Mouse (Mus musculus) neutrophil, adult 5-6 weeks (primary cell): Measurements from ENCODE around the gene Wwox. TPM values are rescaled to one million over a fixed set of nuclear protein-coding genes. Genes with fewer than 3 reads are reported as not detected.

ENCODE experiments used
- ATAC-seq: fragments of 151-379, 151-347 bp; 2 replicates; pipeline ENCODE4 v1.8.0; 2017; ENCODE audit warnings: mild to moderate bottlenecking, moderate TSS enrichment; ENCODE audit not compliant: insufficient number of reproducible peaks, poor library complexity, low FRiP score, severe bottlenecking; ENCODE audit errors: extremely low read depth
- total RNA-seq: library from RNA; stranded (forward); fragments of 200-1000 nt; gene quantifications from 2 replicates; pipeline ENCODE4 v1.2.3, GENCODE M21; 2017

The Wwox gene
- total RNA-seq, 1 experiment from 2014 or later = 7.7 TPM

- ATAC-seq = no peak
Observed at GRCm38 (mm10) chr8:114631087-114631486, 191.6 kb downstream of the Wwox start.

GRCm38 (mm10) chr8:114634151-114634550, 194.7 kb downstream of the Wwox start:
- no peak for ATAC-seq

DNA sequence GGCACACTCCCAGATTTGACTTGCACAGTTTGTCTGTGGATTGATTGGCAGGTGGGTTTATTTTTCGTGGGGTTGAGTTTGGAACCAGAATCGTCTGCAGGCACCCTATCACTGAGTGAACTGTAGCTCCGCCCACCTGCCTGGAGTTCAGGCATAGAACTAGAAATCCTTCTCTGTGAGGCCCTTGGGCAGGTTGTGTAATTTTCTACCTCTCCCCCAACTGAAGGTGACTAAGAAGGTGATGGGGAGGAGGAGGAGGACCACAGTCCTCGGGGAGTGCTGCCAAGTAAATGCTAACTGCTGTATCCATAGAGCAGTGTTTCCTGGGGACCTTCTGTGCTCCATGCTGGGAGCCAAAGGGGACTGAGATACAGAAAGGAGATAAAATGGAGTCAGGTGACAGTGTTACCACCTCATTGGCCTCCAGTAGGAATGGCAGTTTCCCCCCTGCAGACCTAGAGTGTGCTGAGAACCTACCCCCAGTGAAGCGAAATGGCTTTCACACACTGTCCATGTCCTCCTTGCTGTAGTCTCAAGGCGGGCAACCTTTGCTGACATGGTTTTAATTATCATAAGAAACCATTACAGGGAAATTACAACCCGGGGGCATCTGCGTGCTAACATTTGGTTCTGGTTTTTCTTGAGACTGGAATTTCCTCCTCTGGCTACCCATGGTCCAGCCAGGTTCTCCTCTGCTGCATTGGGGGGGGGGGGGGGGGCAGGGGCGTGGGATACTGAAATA, 195.4 kb downstream of the Wwox start:
- no peak for ATAC-seq

GRCm38 (mm10) chr8:114636376-114636775, 196.9 kb downstream of the Wwox start:
- ATAC-seq = no peak

- ATAC-seq = no peak
Observed at GRCm38 (mm10) chr8:114641809-114642208, 202.4 kb downstream of the Wwox start.

GRCm38 (mm10) chr8:114650789-114651188, 211.3 kb downstream of the Wwox start:
- no peak for ATAC-seq

DNA sequence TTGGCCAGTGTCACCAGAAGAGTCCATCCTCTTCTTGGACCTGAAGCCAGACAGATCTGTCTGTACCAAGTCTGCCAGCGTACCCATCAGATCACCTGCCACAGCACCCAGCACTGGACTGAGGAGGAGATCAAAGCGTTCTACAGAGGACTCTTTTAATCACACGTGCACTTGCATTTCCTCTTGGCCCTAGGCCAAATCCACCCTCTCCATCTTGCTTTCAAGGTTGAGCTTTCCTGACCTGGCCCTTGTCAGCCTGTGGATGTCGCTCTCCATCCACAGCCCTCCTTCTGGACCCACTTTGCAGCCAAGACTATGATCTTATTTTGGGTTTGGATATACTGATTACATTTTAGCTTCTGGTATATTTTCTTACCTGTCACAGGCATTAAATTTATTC, 218.3 kb downstream of the Wwox start:
- no peak for ATAC-seq

DNA sequence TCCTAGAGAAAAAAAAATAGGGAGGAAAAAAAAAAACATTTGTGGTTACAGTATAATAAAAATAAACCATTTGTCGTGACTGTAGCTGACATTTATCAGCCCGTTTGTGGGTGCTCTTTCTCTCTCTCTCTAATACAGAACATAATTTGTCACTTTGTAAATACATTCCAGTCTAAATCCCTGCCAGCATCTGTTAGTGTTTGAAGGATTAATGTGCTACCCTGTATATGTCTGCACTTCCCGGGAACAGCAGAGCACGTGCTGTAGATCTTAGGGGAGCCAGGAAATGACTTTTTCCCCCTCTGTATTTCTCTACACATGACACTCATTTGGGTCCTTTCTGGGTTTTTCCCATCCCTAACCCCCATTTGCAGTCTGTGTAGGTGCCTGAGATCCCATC, 219.0 kb downstream of the Wwox start:
- no peak for ATAC-seq

DNA sequence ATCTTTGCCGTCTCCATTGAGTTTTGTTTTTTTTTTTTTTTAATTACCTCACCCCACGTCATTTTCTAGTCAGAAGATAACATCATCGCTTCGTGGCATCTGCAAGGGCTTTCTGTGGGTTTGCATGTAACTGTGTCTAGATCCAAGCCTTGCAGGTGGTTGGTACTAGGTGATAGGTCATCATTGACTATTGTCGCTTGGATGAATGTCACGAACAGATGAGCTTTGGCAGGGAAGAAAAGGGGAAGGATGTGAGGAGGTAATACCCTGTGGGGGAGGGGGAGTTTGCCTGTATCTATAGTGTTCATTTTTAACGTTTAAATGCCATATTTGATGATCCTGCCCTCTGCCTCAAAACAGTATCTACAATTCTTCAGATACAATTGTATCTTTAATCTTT, 223.6 kb downstream of the Wwox start:
- peak; percentile 39; the same call in 1 of the 2 replicates for ATAC-seq

- no peak for ATAC-seq
Observed at GRCm38 (mm10) chr8:114665521-114665920, 226.1 kb downstream of the Wwox start.

GRCm38 (mm10) chr8:114670801-114671200, 231.3 kb downstream of the Wwox start:
- ATAC-seq = no peak

DNA sequence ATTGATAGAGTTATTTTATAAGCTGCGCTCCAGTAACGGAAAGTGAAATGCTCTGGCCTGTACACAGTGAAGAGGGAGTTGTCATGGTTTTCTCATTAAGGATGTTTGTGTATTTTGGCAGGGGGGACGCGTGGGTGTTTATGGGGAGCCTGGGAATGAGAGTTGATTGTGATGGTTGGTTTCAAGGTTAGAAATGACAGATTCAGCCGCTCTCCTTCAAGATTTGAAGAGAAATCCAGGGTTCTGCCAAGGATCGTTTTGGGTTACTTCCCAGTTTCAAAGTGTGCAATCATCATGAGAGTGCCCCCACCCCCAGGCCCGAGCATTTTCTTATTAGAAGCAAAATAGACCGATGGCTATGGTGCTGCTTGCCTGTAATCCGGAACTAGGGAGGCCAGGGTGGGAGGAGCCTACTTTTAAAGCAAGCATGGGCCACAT, 231.8 kb downstream of the Wwox start:
- ATAC-seq = no peak

DNA sequence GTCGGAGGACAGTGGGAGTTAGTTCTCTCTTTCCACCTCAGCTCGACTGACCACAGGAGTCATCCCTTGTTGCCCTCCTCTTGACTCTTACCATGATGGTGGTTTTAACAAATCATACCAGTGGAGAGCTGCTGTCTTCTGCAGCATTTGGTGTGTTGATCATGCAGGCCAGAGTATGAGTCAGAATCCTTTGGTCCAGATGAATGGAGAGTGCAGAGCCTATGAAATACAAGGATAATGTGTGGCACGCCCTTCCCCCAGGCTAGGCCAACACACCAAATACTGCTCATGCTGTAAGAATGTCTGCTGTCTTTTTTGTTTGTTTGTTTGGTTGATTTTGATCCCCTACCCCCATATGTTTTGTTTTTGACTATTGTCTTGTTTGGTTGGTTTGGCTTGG, 234.0 kb downstream of the Wwox start:
- ATAC-seq = no peak

DNA sequence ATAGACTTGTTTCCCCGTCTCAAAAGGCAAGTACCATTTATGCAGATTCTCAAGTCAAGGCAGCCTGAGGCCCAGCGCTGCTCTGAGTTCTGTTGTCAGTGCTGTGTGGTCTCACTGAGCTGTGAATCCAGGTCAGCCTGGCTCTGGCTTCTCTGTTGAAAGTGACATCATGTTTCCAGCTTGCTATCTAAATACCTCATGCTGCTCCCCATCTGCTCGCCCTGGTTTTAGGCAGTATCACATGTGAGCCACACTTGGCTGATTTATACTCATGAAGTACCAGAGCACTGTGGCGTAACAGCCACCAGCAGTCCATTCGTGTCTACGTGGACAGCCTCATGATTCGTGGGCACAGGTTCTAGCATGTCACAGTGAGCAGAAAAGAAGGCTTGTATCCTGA, 235.7 kb downstream of the Wwox start:
- no peak for ATAC-seq

DNA sequence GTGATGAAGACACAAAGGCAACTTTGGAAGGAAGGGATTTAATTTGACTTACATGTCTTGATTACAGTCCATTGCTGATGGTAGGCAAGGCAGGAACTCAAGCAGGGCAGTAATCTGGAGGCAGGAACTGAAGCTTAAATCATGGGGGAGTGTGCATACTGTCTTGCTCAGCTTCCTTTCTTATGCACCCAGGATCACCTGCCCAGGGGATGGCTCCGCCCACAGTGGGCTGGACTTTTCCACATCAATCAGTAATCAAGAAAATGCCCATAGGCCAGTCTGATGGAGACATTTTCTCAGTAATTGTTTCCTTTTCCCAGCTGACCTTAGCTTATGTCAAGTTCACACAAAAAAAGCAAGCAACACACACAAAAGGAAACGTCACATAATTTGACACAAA, 237.5 kb downstream of the Wwox start:
- ATAC-seq = no peak

DNA sequence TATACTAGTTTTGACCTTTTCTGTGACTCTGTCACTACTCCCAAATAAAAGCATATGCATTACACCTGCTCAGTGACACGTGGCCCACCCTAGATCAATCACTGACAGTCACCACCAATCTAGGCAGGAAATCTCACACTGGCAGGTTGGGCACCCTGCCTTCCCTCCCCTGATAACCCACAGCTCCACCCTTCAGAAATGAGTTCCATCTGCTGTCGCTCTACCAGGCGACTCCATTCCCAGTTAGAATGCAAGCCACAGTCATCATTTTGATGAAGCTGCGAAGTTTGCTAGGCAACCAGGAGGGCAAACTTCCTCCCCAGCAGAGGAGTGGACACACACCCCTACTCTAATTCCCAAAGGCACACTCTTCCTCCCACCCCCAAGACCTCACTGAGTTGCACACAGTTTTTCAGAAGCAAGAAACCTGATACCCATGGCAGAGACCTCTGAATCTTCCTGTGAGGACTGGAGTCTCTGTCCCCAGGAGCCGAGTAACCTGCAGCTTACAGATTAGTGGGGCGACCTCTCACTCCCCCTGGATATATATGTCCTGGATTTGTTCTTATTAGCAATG, 238.2 kb downstream of the Wwox start:
- no peak for ATAC-seq

- no peak for ATAC-seq
Observed at GRCm38 (mm10) chr8:114679386-114680098, 240.1 kb downstream of the Wwox start.

DNA sequence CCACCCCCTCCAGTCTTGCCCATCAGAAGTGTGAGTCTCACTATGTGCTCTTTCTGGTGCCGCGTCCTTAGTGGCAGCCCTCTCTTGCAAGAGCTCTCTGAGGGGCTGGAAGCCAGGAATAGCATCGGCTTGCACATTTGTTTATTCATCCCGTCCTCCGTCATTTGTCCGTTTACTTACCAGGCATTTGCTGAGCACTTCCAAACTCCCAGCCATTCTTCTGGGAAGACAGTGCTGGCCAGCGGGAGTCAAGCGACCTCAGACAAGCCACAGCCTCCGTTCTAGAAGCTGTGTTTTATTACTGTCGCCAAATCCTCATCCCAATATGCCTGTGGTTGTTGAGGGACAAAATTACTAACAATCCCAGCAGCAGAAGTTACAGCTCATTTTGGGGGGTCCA, 241.7 kb downstream of the Wwox start:
- no peak for ATAC-seq

- ATAC-seq = no peak
Observed at GRCm38 (mm10) chr8:114682166-114682565, 242.7 kb downstream of the Wwox start.

DNA sequence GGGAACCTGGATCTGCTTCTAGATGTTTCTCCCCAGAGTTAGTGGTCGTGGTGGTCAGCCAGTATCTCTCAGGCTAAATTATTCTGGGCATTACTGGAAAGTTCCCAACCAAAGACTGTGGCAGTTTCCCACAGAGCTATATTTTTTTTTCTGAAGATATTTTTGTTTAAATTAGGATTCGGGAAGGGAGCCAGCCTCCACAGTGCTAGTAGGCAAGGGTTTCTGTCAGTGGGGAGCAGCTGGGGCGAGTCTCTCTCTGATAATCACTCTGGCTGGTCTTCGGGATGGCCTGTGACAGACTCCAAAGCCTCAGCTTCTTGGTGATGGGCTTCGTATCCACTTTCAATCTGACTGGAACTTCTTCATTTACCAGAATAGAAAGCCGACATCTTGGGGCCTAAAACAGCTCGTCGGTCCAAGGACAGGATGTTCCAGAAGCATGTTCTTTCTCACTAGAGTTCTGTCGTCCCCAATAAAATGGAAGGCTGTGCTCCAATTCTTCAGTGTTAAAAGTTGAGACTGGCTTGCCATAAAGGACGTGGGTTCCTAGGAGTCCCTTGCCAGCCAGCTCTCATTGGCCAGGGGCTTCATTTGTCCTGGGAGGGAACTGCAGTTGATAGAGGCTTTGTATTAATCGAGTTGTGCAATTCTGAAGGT, 244.7 kb downstream of the Wwox start:
- ATAC-seq = no peak
